Mouse (Mus musculus): ENCODE results near the gene Eif3d.

- TF ChIP-seq CTCF (conservative IDR thresholded peaks at IDR 0.05; ENCODE audit: low read length) (no peak), POU5F1 (IDR thresholded peaks at IDR 0.05; ENCODE audit: borderline replicate concordance, low read length) (no peak), NANOG (IDR thresholded peaks at IDR 0.05; ENCODE audit: borderline replicate concordance, low read length) (no peak)
These were observed 16.3 kb downstream of the Eif3d start for GRCm38 (mm10) chr15:77954362-77954761.
